Mouse (Mus musculus) v-Abl transformed pro-B cells (cell line): ENCODE measurements around the gene Hbs1l.

ENCODE experiments used
- in situ Hi-C, 2 experiments: fragments of 400-800 bp; cut with MboI; formaldehyde crosslinking; loops; one replicate each; pipeline ENCODE4 v1.15.1; 2025; ENCODE audit not compliant: unreplicated experiment in 2 of 2

Gene Hbs1l

DNA sequence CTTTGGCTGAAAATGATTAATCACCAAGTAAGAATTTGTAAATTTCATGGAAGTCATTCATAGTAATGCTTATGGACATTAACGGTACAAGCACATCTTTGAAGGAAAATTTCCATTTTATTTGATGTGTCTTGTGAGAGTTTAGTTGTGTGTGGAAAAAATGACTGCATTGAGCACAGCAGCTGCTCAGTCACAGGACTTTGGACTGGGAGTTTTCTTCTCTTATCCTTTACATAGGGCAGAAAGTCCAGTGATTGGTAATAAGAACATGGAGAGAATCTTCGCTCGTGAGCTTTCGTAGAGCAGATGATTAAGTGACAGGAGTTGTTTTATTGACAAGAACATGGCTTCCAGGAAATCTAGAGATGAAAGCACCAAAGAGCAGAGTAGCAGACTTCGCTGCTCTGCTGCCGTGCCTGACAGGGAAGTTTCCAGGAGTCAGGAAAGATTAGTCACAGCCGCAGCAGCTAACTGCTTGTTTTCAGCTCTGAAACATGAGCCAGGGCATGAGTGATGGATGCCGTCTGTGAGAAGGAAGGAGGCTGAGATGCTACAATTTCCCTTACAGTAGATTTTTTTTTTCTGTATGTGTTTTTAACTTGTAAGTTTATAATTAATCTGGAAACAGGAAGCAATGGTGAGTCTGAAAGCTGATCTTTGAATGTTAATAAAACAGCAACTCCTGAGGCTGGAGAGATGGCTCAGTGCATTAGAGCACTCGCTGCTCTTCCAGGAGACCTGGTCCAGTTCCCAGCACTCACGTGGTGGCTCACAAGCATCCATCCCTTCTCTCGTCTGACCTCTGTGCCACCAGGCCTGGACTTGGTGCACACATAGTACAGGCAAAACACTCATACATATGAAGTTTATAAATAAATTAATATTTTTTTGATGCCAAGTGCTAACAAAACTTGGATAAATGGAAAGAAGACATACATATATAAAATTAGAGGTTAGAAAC, 9.2 kb downstream of the Hbs1l start:
- in situ Hi-C loops = no loop called here

- in situ Hi-C loops = no loop called here
These were observed 18.0 kb downstream of the Hbs1l start for GRCm38 (mm10) chr10:21313732-21314131.

- in situ Hi-C loops = no loop called here
These were observed 20.3 kb downstream of the Hbs1l start for GRCm38 (mm10) chr10:21316123-21316522.

DNA sequence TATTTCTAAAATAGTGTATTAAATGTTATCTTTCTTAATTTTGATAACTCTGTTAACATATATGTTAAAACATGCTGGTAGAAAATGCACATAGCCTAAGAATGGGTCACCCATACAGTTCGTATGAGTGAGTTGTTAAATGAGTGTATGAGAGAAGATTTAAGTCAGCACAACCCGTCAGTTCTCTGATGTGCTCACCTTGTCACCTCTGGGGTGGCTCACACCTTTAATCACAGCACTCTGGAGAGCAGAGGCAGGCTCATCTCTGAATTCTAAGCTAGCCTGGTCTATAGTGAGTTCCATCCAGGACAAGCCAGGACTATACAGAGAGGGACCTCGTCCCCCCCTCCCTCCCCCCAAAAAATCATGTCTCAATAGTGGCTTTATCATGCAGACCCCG, 22.5 kb downstream of the Hbs1l start:
- in situ Hi-C loops = no loop called here

DNA sequence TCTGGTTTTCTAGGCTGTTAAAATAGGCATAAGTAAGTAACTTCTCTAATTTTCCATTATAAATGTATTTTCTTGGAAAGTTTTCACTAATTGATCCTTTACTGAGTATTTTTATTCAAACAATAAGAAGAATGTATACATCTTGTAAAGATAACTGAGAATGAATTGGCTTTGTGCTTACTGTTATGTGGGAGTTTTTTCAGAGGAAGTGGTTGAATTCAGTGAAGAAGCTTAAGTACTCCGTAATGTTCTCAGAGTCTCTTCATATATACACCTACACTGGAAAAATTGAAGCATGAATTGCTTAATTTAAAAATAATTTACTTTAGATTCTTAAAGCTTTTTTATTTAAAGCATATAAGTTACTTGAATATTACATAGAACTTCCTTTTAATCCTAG, 23.2 kb downstream of the Hbs1l start:
- in situ Hi-C loops = no loop called here

- in situ Hi-C loops = no loop called here
These were observed 24.8 kb downstream of the Hbs1l start for GRCm38 (mm10) chr10:21320601-21321000.

GRCm38 (mm10) chr10:21326352-21326751, 30.6 kb downstream of the Hbs1l start:
- in situ Hi-C loops = no loop called here

DNA sequence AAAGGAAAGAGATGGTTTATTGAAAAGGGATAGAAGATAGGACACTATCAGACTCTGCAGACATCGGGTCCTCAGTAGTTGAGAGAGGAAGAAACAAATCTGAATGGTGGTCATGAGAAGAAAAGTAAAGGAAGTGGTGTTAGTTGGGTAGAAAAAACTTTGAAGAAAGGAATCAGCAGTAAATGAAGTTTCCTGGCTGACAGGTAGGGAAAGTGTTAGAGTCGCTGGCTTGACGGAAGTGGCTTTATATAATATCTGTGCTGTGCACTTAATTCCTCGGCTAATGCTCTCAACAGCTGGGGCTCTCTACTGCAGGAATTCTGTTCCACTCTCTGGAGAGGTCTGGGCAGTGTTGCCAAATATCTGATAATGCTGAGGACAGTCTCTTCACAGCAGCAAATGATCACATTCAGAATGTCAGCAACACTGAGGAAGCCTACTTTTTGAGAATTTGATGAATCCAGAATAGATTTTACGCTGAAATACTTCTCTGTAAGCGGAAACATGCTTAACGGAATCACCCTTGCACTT, 31.9 kb downstream of the Hbs1l start:
- in situ Hi-C loops = no loop called here

- in situ Hi-C loops = loop anchor here (5.0 to 10.0 kb wide), 5 partner anchors 180 to 1000 kb away; no protein-coding TSS in a partner anchor
These were observed 38.7 kb downstream of the Hbs1l start for GRCm38 (mm10) chr10:21334349-21335105.

DNA sequence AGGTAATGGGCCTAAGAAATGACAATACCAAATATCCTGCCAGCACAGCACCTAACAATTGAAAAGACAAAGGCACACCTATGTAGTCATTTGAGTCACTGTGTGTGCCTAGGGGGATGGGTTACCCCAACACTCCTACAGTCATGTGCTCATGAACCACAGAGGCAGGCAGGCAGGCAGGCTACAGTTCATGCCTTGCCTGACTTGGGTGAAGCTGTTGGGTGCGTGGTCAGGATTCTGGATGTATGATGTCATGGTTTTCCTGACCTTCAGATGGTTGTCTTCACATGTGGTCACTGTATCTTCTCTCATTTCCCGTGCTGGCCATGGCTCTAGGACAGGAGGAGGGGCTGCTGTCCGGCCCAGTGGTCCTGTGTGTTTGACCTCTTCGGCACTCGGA, 39.8 kb downstream of the Hbs1l start:
- in situ Hi-C loops = loop anchor here (5.0 to 10.0 kb wide), 5 partner anchors 181 to 1001 kb away; no protein-coding TSS in a partner anchor

DNA sequence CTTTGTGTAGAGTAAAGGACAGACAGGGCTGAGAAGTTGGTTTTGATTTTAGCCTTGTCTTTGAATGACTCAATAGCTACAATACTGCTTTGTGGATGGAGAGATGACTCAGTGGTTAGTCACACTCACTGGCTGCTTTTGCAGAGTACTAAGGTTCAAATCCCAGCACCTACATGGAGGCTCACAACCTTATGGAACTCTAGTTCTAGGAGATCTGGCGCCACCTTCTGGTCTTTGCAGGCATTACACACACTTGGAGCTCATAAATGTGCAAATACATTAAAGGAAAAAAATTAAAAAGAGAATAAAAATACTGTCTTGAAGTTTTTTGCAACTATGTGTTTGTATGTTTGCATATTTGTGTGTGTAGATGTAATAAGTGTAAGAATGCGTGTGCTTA, 41.4 kb downstream of the Hbs1l start:
- in situ Hi-C loops = loop anchor here (5.0 to 10.0 kb wide), 5 partner anchors 182 to 1002 kb away; no protein-coding TSS in a partner anchor

- in situ Hi-C loops = no loop called here
These were observed 45.9 kb downstream of the Hbs1l start for GRCm38 (mm10) chr10:21341706-21342105.

GRCm38 (mm10) chr10:21342331-21343005, 46.7 kb downstream of the Hbs1l start:
- in situ Hi-C loops = no loop called here

DNA sequence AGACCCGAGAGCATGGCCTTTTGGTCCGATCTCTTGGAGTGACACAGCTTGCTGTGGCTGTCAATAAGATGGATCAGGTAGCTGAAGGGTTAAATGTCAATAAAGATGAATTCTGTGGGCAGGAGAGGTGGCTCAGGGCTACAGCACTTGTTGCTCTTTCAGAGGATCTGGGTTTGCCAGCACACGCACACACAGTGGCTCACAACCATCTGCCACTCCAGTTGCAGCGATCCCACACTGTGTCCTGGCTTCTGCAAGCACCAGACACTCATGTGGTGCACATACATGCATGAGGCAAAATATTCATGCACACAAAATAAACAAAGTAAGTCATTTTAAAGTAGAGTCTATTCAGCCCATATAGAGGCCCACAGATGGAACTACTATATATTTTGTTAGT, 51.6 kb downstream of the Hbs1l start:
- in situ Hi-C loops = no loop called here

DNA sequence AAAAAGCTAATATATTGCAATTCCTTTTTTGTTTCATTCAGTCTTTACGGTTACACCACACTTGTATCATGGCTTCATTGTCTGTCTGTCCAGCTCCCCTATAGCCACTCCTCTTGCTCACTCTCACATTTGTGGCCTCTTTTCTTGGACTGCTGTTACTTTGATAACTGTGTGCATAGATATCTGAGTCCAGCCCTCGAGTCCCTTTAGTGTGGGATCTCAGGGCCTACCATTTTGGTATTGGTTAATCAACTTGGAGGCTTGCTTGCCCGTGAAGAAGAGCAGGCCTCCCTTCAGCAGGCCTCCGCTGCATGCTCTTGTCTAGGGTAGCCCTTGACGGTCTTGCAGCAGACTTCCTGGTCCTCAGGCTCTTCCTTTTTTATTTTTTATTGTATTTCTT, 53.7 kb downstream of the Hbs1l start:
- in situ Hi-C loops = no loop called here

GRCm38 (mm10) chr10:21349946-21350345, 54.2 kb downstream of the Hbs1l start:
- in situ Hi-C loops = loop anchor here in 1 of 2 experiments (10.0 kb wide), 1 partner anchor 1015 kb away; no protein-coding TSS in a partner anchor

DNA sequence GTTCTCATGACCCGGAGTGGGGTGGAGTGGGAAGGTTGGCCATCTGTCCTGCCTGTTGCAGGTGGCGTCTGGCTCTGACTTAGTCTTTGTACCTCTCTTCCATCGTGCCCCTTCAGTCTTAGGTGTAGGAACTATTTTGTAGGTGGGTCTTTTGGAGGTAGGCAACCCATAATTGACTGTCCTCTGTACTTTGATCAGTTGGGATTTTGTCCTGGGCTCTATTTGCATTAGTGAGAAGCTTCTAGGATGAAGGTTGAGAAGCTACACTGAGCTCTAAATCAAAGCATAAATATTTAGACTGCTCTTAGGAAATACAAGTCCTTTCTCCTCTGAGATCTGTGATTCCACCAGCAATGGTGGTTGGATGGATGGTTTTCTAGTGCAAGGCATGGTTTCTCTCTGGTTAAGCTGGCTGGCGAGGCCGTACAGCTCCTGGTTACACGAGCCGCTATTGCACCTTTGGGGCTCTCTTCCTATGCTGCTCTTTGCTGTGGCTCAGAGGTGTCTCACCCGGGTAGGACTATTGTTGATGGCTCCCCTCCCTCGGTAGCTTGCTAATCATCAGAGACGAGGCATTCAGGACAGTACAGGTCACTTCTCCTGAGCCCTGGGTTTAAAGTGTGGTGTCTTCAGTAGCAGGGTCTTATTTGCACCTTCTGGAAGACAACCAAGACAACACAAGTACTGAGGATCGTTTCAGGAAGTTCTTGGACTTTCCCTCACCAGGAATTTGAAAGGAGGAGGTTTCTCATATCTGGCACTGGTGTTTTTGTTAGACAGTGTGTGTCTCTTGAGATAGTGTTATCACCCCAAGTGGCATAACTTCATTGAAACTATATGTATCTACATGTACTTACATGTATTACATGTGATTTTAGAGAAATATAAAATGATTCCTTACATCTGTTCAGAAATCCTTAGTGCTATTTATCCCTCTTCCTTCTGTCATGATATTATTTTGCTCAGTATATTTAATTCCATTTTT, 55.0 kb downstream of the Hbs1l start:
- in situ Hi-C loops = loop anchor here in 1 of 2 experiments (10.0 kb wide), 1 partner anchor 1016 kb away; no protein-coding TSS in a partner anchor

DNA sequence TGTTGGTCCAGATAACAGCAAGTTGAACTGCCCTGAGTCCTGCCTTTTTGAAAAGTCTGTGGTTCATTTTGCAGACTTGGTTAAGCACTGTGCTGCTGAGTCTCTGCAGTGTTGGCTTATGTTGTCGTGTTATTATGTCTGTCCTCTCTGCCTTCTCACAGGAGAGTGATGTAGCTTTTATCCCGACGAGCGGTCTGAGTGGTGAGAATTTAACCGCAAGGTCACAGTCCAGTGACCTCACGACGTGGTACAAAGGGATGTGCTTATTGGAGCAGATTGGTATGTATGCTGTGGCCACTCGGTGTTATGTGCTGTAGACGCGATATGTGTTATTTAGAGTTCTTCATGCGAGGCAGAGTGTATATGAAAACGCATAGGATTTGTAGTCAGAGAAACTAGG, 56.0 kb downstream of the Hbs1l start:
- in situ Hi-C loops = loop anchor here in 1 of 2 experiments (10.0 kb wide), 1 partner anchor 1017 kb away; no protein-coding TSS in a partner anchor

DNA sequence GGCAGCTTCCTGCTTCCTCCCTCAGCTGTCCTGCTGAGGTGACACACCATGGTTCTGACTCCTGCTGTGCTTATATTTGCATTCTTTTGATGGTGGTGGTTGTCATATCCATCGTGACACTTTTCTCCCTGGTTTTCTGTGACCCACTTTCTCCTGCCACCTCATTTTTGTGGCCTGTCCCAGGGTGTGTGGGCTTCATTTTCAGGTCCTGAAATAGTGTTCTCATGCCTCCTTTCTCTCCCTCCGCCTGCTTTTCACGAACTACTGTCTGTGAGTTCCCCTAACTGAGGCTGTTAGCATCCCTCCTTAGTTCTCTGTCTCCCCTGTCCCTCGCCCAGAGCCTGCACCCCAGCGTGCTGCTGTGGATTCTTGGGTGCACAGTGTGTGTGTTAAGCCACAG, 58.1 kb downstream of the Hbs1l start:
- in situ Hi-C loops = loop anchor here in 1 of 2 experiments (10.0 kb wide), 1 partner anchor 1019 kb away; no protein-coding TSS in a partner anchor
